Mouse (Mus musculus): Measurements from ENCODE around the gene Olfr456. TPM values are rescaled to one million over a fixed set of nuclear protein-coding genes. Genes with fewer than 3 reads are reported as not detected.
"Not testable (repeated sequence)": the region's sequence is repeated elsewhere in the genome, so short reads cannot be mapped to it uniquely, and the experiment has no call there.

Olfr456 gene
- total RNA-seq (2014; fragmentation: Nextera tagmentation) (not detected in 2 replicates), total RNA-seq (2017) (not detected in 2 replicates), polyA plus RNA-seq (2012) (not detected in 2 replicates)

- Histone ChIP-seq H3K27me3 (ENCODE audit: insufficient read depth, low read length) (no peaks in the 10 kb centered on the region), H3K36me3 (replicated peaks) (no peaks in the 10 kb centered on the region), H3K4me1 (ENCODE audit: insufficient read depth, low read depth, low read length) (no peaks in the 10 kb centered on the region), H3K9me3 (replicated peaks) (no peaks in the 10 kb centered on the region), H3K4me3 (ENCODE audit: low read depth, low read length) (no peak within 1 kb of the TSS)
- TF ChIP-seq CTCF (IDR thresholded peaks at IDR 0.05; ENCODE audit: low read depth, low read length) (no peak), GATA2 (IDR thresholded peaks at IDR 0.05; ENCODE audit: borderline replicate concordance, low read depth, low read length) (no peak), POLR2AphosphoS5 (IDR thresholded peaks at IDR 0.05; ENCODE audit: insufficient replicate concordance, low read depth, low read length) (no peak)
- no peak for DNase-seq (ENCODE audit: low spot score)
- no peak for ATAC-seq (ENCODE audit: extremely low read depth, insufficient number of reproducible peaks, low FRiP score, poor library complexity, severe bottlenecking)
These were observed at the start of gene Olfr456 for GRCm38 (mm10) chr6:42487114-42487513. Gene Olfr456, minus strand, starts transcription at chr6:42487214.

GRCm38 (mm10) chr6:42513461-42513860 is 26.4 kb upstream of the Olfr456 start:
- Histone ChIP-seq H3K9me3 (replicated peaks) (no peaks in the 10 kb centered on the region), H3K36me3 (replicated peaks) (no peaks in the 10 kb centered on the region), H3K4me1 (ENCODE audit: insufficient read depth, low read depth, low read length) (no peaks in the 10 kb centered on the region), H3K27me3 (ENCODE audit: insufficient read depth, low read length) (no peaks in the 10 kb centered on the region), H3K4me3 (ENCODE audit: low read depth, low read length) (no peak overlapping the region)
- DNase-seq (ENCODE audit: low spot score), result no peak
- ATAC-seq (ENCODE audit: extremely low read depth, insufficient number of reproducible peaks, low FRiP score, poor library complexity, severe bottlenecking), result no peak
- TF ChIP-seq POLR2AphosphoS5 (IDR thresholded peaks at IDR 0.05; ENCODE audit: insufficient replicate concordance, low read depth, low read length), result no peak
- no peak for TF ChIP-seq GATA2 (IDR thresholded peaks at IDR 0.05; ENCODE audit: borderline replicate concordance, low read depth, low read length)
- no peak for TF ChIP-seq TAL1 (conservative IDR thresholded peaks at IDR 0.05; ENCODE audit: low read depth, low read length)
- TF ChIP-seq CTCF (IDR thresholded peaks at IDR 0.05; ENCODE audit: low read depth, low read length), result no peak
- no peak for TF ChIP-seq GATA1 (IDR thresholded peaks at IDR 0.05; ENCODE audit: borderline replicate concordance, low read length)

GRCm38 (mm10) chr6:42509311-42509710 is 22.3 kb upstream of the Olfr456 start:
- no peak for ATAC-seq (ENCODE audit: extremely low read depth, insufficient number of reproducible peaks, low FRiP score, poor library complexity, severe bottlenecking)
- Histone ChIP-seq H3K4me3 (ENCODE audit: low read depth, low read length) (no peak overlapping the region), H3K27me3 (ENCODE audit: insufficient read depth, low read length) (no peaks in the 10 kb centered on the region), H3K4me1 (ENCODE audit: insufficient read depth, low read depth, low read length) (no peaks in the 10 kb centered on the region), H3K36me3 (replicated peaks) (no peaks in the 10 kb centered on the region), H3K9me3 (replicated peaks) (no peaks in the 10 kb centered on the region)
- no peak for DNase-seq (ENCODE audit: low spot score)
- no peak for TF ChIP-seq GATA1 (IDR thresholded peaks at IDR 0.05; ENCODE audit: borderline replicate concordance, low read length)
- no peak for TF ChIP-seq CTCF (IDR thresholded peaks at IDR 0.05; ENCODE audit: low read depth, low read length)
- TF ChIP-seq GATA2 (IDR thresholded peaks at IDR 0.05; ENCODE audit: borderline replicate concordance, low read depth, low read length), result no peak
- TF ChIP-seq POLR2AphosphoS5 (IDR thresholded peaks at IDR 0.05; ENCODE audit: insufficient replicate concordance, low read depth, low read length), result no peak
- TF ChIP-seq TAL1 (conservative IDR thresholded peaks at IDR 0.05; ENCODE audit: low read depth, low read length), result no peak

GRCm38 (mm10) chr6:42503478-42503877 is 16.5 kb upstream of the Olfr456 start:
- Histone ChIP-seq H3K9me3 (replicated peaks) (no peaks in the 10 kb centered on the region), H3K27me3 (ENCODE audit: insufficient read depth, low read length) (no peaks in the 10 kb centered on the region), H3K36me3 (replicated peaks) (no peaks in the 10 kb centered on the region), H3K4me3 (ENCODE audit: low read depth, low read length) (no peak overlapping the region), H3K4me1 (ENCODE audit: insufficient read depth, low read depth, low read length) (no peaks in the 10 kb centered on the region)
- DNase-seq (ENCODE audit: low spot score), result no peak
- no peak for ATAC-seq (ENCODE audit: extremely low read depth, insufficient number of reproducible peaks, low FRiP score, poor library complexity, severe bottlenecking)
- no peak for TF ChIP-seq CTCF (IDR thresholded peaks at IDR 0.05; ENCODE audit: low read depth, low read length)
- no peak for TF ChIP-seq TAL1 (conservative IDR thresholded peaks at IDR 0.05; ENCODE audit: low read depth, low read length)
- no peak for TF ChIP-seq POLR2AphosphoS5 (IDR thresholded peaks at IDR 0.05; ENCODE audit: insufficient replicate concordance, low read depth, low read length)
- TF ChIP-seq GATA1 (IDR thresholded peaks at IDR 0.05; ENCODE audit: borderline replicate concordance, low read length), result no peak
- no peak for TF ChIP-seq GATA2 (IDR thresholded peaks at IDR 0.05; ENCODE audit: borderline replicate concordance, low read depth, low read length)

GRCm38 (mm10) chr6:42489731-42490130 is 2.7 kb upstream of the Olfr456 start:
- no peak overlapping the region for H3K4me3 ChIP-seq (ENCODE audit: low read depth, low read length)
- H3K36me3 ChIP-seq (replicated peaks), result no peaks in the 10 kb centered on the region
- no peak for ATAC-seq (ENCODE audit: extremely low read depth, insufficient number of reproducible peaks, low FRiP score, poor library complexity, severe bottlenecking)
- no peaks in the 10 kb centered on the region for H3K4me1 ChIP-seq (ENCODE audit: insufficient read depth, low read depth, low read length)
- no peaks in the 10 kb centered on the region for H3K27me3 ChIP-seq (ENCODE audit: insufficient read depth, low read length)
- TF ChIP-seq POLR2AphosphoS5 (IDR thresholded peaks at IDR 0.05; ENCODE audit: insufficient replicate concordance, low read depth, low read length) (no peak), GATA2 (IDR thresholded peaks at IDR 0.05; ENCODE audit: borderline replicate concordance, low read depth, low read length) (no peak), TAL1 (conservative IDR thresholded peaks at IDR 0.05; ENCODE audit: low read depth, low read length) (no peak)
- DNase-seq (ENCODE audit: low spot score), result no peak
- no peaks in the 10 kb centered on the region for H3K9me3 ChIP-seq (replicated peaks)

- DNase-seq (ENCODE audit: low spot score) (no peak), ATAC-seq (ENCODE audit: extremely low read depth, insufficient number of reproducible peaks, low FRiP score, poor library complexity, severe bottlenecking) (no peak)
- H3K36me3 ChIP-seq (replicated peaks), result no peaks in the 10 kb centered on the region
- H3K4me3 ChIP-seq (ENCODE audit: low read depth, low read length), result no peak overlapping the region
- H3K27me3 ChIP-seq (ENCODE audit: insufficient read depth, low read length), result no peaks in the 10 kb centered on the region
- no peaks in the 10 kb centered on the region for H3K9me3 ChIP-seq (replicated peaks)
- TF ChIP-seq POLR2AphosphoS5 (IDR thresholded peaks at IDR 0.05; ENCODE audit: insufficient replicate concordance, low read depth, low read length) (no peak), GATA1 (IDR thresholded peaks at IDR 0.05; ENCODE audit: borderline replicate concordance, low read length) (no peak), TAL1 (conservative IDR thresholded peaks at IDR 0.05; ENCODE audit: low read depth, low read length) (no peak), GATA2 (IDR thresholded peaks at IDR 0.05; ENCODE audit: borderline replicate concordance, low read depth, low read length) (no peak), CTCF (IDR thresholded peaks at IDR 0.05; ENCODE audit: low read depth, low read length) (no peak)
- no peaks in the 10 kb centered on the region for H3K4me1 ChIP-seq (ENCODE audit: insufficient read depth, low read depth, low read length)
These were observed 2.4 kb downstream of the Olfr456 start for GRCm38 (mm10) chr6:42484633-42485032.

GRCm38 (mm10) chr6:42476235-42476634 is 10.8 kb downstream of the Olfr456 start, which contains the start of gene Olfr457:
Gene Olfr457, minus strand, starts transcription at chr6:42476335.
- ATAC-seq (ENCODE audit: extremely low read depth, insufficient number of reproducible peaks, low FRiP score, poor library complexity, severe bottlenecking) (no peak), DNase-seq (ENCODE audit: low spot score) (no peak)
- no peaks in the 10 kb centered on the region for H3K4me1 ChIP-seq (ENCODE audit: insufficient read depth, low read depth, low read length)
- TF ChIP-seq POLR2AphosphoS5 (IDR thresholded peaks at IDR 0.05; ENCODE audit: insufficient replicate concordance, low read depth, low read length) (no peak), GATA2 (IDR thresholded peaks at IDR 0.05; ENCODE audit: borderline replicate concordance, low read depth, low read length) (no peak)
- no peaks in the 10 kb centered on the region for H3K36me3 ChIP-seq (replicated peaks)
- no peak within 1 kb of the TSS for H3K4me3 ChIP-seq (ENCODE audit: low read depth, low read length)
- no peaks in the 10 kb centered on the region for H3K9me3 ChIP-seq (replicated peaks)
- H3K27me3 ChIP-seq (ENCODE audit: insufficient read depth, low read length), result no peaks in the 10 kb centered on the region

- H3K4me3 ChIP-seq (ENCODE audit: low read depth, low read length); DNase-seq (ENCODE audit: low spot score); H3K9me3 ChIP-seq (replicated peaks); H3K36me3 ChIP-seq (replicated peaks); H3K27me3 ChIP-seq (ENCODE audit: insufficient read depth, low read length); H3K4me1 ChIP-seq (ENCODE audit: insufficient read depth, low read depth, low read length); ATAC-seq (ENCODE audit: extremely low read depth, insufficient number of reproducible peaks, low FRiP score, poor library complexity, severe bottlenecking): not testable (repeated sequence)
These were observed 15.7 kb downstream of the Olfr456 start for GRCm38 (mm10) chr6:42471298-42471697.

All from G1E (cell line).